Mouse (Mus musculus) embryonic facial prominence, embryonic 15.5 days (tissue): ENCODE results near the gene Ms4a15. TPM values are rescaled to one million over a fixed set of nuclear protein-coding genes. Genes with fewer than 3 reads are reported as not detected.

Source experiments
- ATAC-seq: fragments of 200-750 bp; cut with Nextera tagmentation; 2 replicates; pipeline ENCODE4 v1.8.0; 2017; ENCODE audit warnings: low read depth, moderate TSS enrichment; ENCODE audit not compliant: insufficient number of reproducible peaks, low FRiP score, low TSS enrichment
- H3K27ac ChIP-seq: fragments of 300-500 bp; sonication (generic); replicated peaks from 2 replicates; pipeline ENCODE4 v1.5.1; 2015; ENCODE audit warnings: mild to moderate bottlenecking, inconsistent platforms
- H3K27me3 ChIP-seq: fragments of 300-500 bp; sonication (generic); 2 replicates; pipeline ENCODE4 v1.6.1; 2015; ENCODE audit warnings: inconsistent platforms
- H3K36me3 ChIP-seq: fragments of 300-500 bp; sonication (generic); 2 replicates; pipeline ENCODE4 v1.6.1; 2015; ENCODE audit warnings: mild to moderate bottlenecking, inconsistent platforms
- H3K4me1 ChIP-seq: fragments of 300-500 bp; sonication (generic); 2 replicates; pipeline ENCODE4 v1.6.1; 2015; ENCODE audit warnings: inconsistent platforms
- H3K4me2 ChIP-seq: fragments of 300-500 bp; sonication (generic); replicated peaks from 2 replicates; pipeline ENCODE4 v1.6.1; 2015; ENCODE audit warnings: mild to moderate bottlenecking, inconsistent platforms
- H3K4me3 ChIP-seq: fragments of 300-500 bp; sonication (generic); replicated peaks from 2 replicates; pipeline ENCODE4 v1.5.1; 2015; ENCODE audit warnings: mild to moderate bottlenecking, inconsistent platforms
- H3K9ac ChIP-seq: fragments of 300-500 bp; sonication (generic); 2 replicates; pipeline ENCODE4 v1.6.1; 2015; ENCODE audit warnings: inconsistent platforms
- H3K9me3 ChIP-seq: fragments of 300-500 bp; sonication (generic); replicated peaks from 2 replicates; pipeline ENCODE4 v1.6.1; 2016; ENCODE audit warnings: inconsistent platforms
- WGBS: fragments of 180-500 bp; shearing (Covaris S2); methylation state at CpG from one replicate; pipeline ENCODE4 v1.1.7; 2015; 5-methylcytosine and 5-hydroxymethylcytosine counted together
- polyA plus RNA-seq: library from polyadenylated mRNA; unstranded; fragments of >200 nt; fragmentation: Nextera tagmentation; extraction: Ambion mirVana; gene quantifications from 2 replicates; pipeline ENCODE4 v1.2.1, GENCODE M21; 2015

Gene Ms4a15
- polyA plus RNA-seq, 1 experiment from 2014 or later, result not detected

GRCm38 (mm10) chr19:10959085-10959977 is 33.7 kb downstream of the Ms4a15 start:
- WGBS, result 27% methylated on average over 11 of the region's 11 CpGs
- no peaks in the 10 kb centered on the region for H3K9me3 ChIP-seq
- peak; percentile 34; the same call in 1 of the 2 replicates for ATAC-seq
- H3K9ac ChIP-seq, result no peak overlapping the region
- 0 out of 2 replicates have a peak, but pooled peaks cover 3% of the 10 kb centered on the region for H3K27me3 ChIP-seq
- no peaks in the 10 kb centered on the region for H3K36me3 ChIP-seq
- H3K27ac ChIP-seq, result no peak overlapping the region
- H3K4me2 ChIP-seq, result no peak overlapping the region
- peaks cover 10% of the 10 kb centered on the region; the same call in 1 of the 2 replicates for H3K4me1 ChIP-seq
- H3K4me3 ChIP-seq, result no peak overlapping the region

DNA sequence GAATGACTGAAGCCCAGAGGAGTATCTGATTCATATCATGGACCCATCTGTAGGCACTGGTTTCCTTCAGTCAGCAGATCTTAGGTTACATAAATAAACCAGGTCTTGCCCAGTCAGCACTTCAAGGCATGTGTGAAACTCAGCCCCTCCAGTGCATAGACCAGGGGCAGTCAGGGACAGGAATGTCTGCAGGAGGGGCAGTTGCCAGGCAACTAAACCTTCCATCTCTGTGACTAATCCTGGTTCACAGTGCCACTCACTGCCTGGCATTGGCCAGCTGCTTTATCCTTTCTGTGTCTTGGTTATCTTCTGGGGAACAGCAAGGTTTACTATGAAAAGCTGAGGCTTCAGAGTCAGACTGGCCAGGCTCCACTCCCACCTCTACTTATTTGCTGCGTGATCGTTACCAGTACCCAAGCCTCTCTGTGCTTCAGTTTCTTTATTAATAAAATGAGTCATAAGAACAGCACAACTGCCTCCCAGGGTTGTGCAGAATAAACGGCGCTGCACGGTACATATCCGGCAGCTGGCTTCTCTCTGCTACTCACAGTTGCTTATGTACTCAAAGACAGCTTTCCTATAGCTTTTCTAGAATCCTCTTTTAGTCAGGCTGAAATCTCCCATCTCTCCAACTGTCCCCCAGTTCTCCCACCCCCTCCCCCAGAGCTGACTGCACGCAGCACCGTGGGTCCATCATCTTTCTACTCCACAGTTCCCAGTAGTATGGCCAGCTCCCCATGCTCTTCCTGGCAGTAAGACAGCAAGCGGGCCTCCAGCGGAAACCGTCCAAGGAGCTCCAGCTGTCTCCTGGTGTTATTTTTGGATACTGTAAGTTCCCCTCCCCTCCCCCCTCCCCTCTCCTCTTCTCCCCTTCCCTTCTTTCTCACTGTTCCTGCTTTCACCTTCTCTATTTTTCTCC is 40.8 kb downstream of the Ms4a15 start:
- no peaks in the 10 kb centered on the region for H3K27me3 ChIP-seq
- H3K9ac ChIP-seq, result no peak overlapping the region
- no peaks in the 10 kb centered on the region for H3K9me3 ChIP-seq
- no peak overlapping the region for H3K4me2 ChIP-seq
- WGBS, result 49% methylated on average over 11 of the region's 11 CpGs
- H3K27ac ChIP-seq, result peak overlapping the region; percentile 77
- H3K4me3 ChIP-seq, result no peak overlapping the region
- no peaks in the 10 kb centered on the region for H3K36me3 ChIP-seq
- H3K4me1 ChIP-seq, result peaks cover 27% of the 10 kb centered on the region
- peak; percentile 52; the same call in 1 of the 2 replicates for ATAC-seq

DNA sequence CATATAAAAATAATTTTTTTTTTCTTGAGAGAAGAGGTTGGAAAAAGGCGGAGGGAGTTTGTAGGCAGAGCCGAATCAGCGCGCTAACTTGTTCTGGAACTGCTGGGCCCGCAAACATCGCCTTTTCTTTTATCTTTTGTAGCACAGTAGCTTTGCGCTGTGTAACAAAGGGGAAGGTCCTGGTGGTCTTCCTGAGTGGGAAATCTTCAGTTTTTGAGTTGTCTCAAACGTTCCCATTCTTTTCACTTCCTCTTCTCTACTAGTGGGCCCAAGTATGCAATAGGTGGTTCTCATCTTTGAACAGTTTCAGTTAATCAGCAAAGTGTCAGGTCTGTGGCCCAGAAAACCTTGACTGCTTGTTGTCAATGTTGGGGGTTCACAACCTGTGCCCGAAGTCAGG is 43.5 kb downstream of the Ms4a15 start:
- H3K9me3 ChIP-seq, result no peaks in the 10 kb centered on the region
- peak overlapping the region; percentile 60 for H3K4me3 ChIP-seq
- peaks cover 41% of the 10 kb centered on the region for H3K4me1 ChIP-seq
- H3K27me3 ChIP-seq, result no peaks in the 10 kb centered on the region
- H3K27ac ChIP-seq, result peak overlapping the region; percentile 77
- H3K4me2 ChIP-seq, result peak overlapping the region; percentile 51
- no peak overlapping the region for H3K9ac ChIP-seq
- H3K36me3 ChIP-seq, result peaks cover 19% of the 10 kb centered on the region
- no peak for ATAC-seq
- WGBS, result 35% methylated on average over 9 of the region's 9 CpGs

DNA sequence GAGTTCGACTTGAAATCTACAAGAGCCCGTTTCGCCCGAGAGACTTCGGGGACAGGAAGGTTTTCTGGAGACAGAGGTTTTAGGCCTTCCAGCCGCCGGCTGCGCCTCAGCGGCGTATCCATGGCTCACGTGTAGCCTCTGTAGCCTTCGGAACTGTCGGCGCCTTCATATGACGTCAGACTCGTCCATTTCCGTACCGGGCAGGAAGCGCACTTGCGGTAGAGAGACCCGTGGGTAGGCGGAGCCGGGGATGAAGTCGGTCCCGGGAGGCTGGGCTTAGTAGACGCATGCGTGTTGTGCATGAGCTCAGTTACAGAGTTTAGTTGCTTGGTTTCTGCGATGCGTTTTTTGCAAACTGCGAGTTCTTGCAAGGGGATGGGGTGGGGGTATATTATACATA is 43.9 kb downstream of the Ms4a15 start, which contains the start of gene Ccdc86:
Gene Ccdc86 (minus strand): TSS at position 155 of the 400 bp plus-strand sequence.
- H3K4me1 ChIP-seq, result peaks cover 41% of the 10 kb centered on the region
- no peaks in the 10 kb centered on the region for H3K27me3 ChIP-seq
- H3K27ac ChIP-seq, result peak within 1 kb of the TSS; percentile 77
- under 1% methylated on average over 30 of the region's 30 CpGs for WGBS
- no peaks in the 10 kb centered on the region for H3K9me3 ChIP-seq
- peaks cover 24% of the 10 kb centered on the region for H3K36me3 ChIP-seq
- peak; percentile 97 for ATAC-seq
- H3K9ac ChIP-seq, result peak within 1 kb of the TSS; percentile 90
- peak within 1 kb of the TSS; percentile 60 for H3K4me3 ChIP-seq
- peak within 1 kb of the TSS; percentile 100 for H3K4me2 ChIP-seq

DNA sequence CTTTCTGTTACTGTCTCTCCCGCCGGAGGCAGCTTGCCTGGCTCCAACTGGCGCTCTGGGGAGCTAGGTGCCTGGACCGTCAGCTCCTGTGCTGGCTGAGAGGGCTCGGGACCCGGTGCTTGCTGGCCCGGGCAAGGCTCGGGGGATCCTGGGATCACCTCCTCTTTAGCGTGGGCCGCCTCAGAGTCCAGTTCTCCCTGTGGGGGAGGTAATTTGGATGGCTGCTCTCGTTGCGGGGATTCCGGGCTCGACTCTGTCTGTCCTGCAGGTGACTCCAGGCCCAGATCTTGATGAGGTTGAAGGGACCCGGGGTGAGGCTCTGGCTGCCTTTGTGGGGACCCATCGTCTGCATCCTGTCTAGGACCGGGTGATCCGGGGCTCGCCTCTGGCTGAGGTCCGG is 44.6 kb downstream of the Ms4a15 start:
- H3K4me3 ChIP-seq, result peak overlapping the region; percentile 60
- H3K9me3 ChIP-seq, result no peaks in the 10 kb centered on the region
- no peaks in the 10 kb centered on the region for H3K27me3 ChIP-seq
- no peak overlapping the region for H3K27ac ChIP-seq
- peaks cover 41% of the 10 kb centered on the region for H3K4me1 ChIP-seq
- no peak for ATAC-seq
- peaks cover 31% of the 10 kb centered on the region for H3K36me3 ChIP-seq
- peak overlapping the region; percentile 90 for H3K9ac ChIP-seq
- under 1% methylated on average over 20 of the region's 20 CpGs for WGBS
- H3K4me2 ChIP-seq, result peak overlapping the region; percentile 100

DNA sequence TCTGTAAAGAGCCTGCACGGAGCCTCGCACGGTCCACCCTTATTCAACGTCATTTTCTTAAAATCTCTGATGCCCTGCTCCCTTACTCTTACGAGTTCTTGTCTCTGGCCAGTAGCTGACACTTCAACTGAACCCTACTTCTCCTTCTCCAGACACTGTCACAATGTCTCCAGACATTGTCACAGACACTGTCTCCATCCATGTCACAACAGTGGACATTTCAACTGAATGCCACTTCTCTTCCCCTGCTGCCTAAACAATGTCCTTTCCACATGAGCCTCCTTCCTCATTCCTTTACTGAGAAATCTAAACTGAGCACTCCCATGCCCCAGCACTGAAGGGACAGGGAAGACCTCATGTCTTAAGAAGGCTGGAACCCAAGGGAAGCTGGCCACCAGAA is 45.8 kb downstream of the Ms4a15 start:
- Histone ChIP-seq H3K4me2 (peak overlapping the region; percentile 100), H3K27ac (no peak overlapping the region), H3K4me3 (peak overlapping the region; percentile 60), H3K9me3 (no peaks in the 10 kb centered on the region), H3K36me3 (peaks cover 43% of the 10 kb centered on the region), H3K4me1 (peaks cover 36% of the 10 kb centered on the region), H3K9ac (no peak overlapping the region), H3K27me3 (no peaks in the 10 kb centered on the region)
- ATAC-seq, result no peak
- WGBS, result 84% methylated on average over 5 of the region's 5 CpGs

GRCm38 (mm10) chr19:10946506-10946905 is 46.5 kb downstream of the Ms4a15 start:
- no peaks in the 10 kb centered on the region for H3K27me3 ChIP-seq
- H3K27ac ChIP-seq, result no peak overlapping the region
- ATAC-seq, result no peak
- H3K9me3 ChIP-seq, result no peaks in the 10 kb centered on the region
- no peak overlapping the region for H3K9ac ChIP-seq
- H3K4me1 ChIP-seq, result peaks cover 29% of the 10 kb centered on the region
- H3K4me3 ChIP-seq, result no peak overlapping the region
- peaks cover 49% of the 10 kb centered on the region for H3K36me3 ChIP-seq
- 0 out of 2 replicates have a peak overlapping the region, but pooled peaks have one; percentile 19 for H3K4me2 ChIP-seq
- 72% methylated on average over 3 of the region's 3 CpGs for WGBS

DNA sequence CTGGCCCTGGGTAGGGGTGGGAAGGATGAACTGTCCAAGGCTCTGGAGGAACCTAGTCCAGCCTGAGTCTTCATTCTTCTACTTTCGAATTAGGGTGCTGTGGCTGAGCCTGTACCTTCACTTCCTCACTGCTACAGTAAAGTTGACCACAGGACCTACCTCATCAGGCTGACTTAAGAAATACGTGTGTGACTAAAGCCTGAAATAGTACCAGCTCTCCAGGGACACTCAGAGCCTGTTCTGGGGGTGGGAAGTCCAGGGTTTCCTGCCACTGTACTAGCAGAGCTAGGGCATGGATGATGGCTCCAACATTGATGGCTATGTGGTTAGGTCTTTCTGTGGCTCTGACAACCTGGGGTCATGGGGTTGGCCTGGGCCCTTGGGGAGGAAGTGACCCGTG is 49.1 kb downstream of the Ms4a15 start:
- Histone ChIP-seq H3K27ac (no peak overlapping the region), H3K4me2 (no peak overlapping the region), H3K4me1 (peaks cover 40% of the 10 kb centered on the region), H3K9me3 (no peaks in the 10 kb centered on the region), H3K27me3 (no peaks in the 10 kb centered on the region), H3K4me3 (no peak overlapping the region), H3K36me3 (peaks cover 49% of the 10 kb centered on the region), H3K9ac (no peak overlapping the region)
- WGBS, result 77% methylated on average over 3 of the region's 3 CpGs
- no peak for ATAC-seq

- Histone ChIP-seq H3K4me3 (peak overlapping the region; percentile 45), H3K27ac (no peak overlapping the region), H3K4me2 (peak overlapping the region; percentile 91), H3K9me3 (no peaks in the 10 kb centered on the region), H3K27me3 (no peaks in the 10 kb centered on the region), H3K36me3 (peaks cover 41% of the 10 kb centered on the region), H3K9ac (peak overlapping the region; percentile 33), H3K4me1 (peaks cover 14% of the 10 kb centered on the region)
- ATAC-seq, result peak; percentile 65
- 4% methylated on average over 40 of the region's 40 CpGs for WGBS
These were observed 52.1 kb downstream of the Ms4a15 start for GRCm38 (mm10) chr19:10940801-10941457.

DNA sequence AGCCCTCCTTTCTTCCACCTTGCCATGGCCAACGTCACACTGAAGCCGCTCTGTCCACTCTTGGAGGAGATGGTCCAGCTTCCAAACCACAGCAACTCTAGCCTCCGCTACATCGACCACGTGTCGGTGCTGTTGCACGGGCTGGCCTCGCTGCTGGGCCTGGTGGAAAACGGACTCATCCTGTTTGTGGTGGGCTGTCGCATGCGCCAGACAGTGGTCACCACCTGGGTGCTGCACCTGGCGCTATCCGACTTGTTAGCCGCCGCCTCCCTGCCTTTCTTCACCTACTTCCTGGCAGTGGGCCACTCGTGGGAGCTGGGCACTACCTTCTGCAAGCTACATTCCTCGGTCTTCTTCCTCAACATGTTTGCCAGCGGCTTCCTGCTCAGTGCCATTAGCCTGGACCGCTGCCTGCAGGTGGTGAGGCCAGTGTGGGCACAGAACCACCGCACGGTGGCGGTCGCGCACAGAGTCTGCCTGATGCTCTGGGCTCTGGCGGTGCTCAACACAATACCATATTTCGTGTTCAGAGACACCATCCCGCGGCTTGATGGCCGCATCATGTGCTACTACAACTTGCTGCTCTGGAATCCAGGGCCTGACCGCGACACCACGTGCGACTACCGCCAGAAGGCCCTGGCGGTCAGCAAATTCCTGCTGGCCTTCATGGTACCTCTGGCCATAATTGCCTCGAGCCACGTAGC is 52.8 kb downstream of the Ms4a15 start:
- peaks cover 13% of the 10 kb centered on the region for H3K4me1 ChIP-seq
- peak; percentile 81 for ATAC-seq
- H3K4me3 ChIP-seq, result peak overlapping the region; percentile 45
- no peaks in the 10 kb centered on the region for H3K9me3 ChIP-seq
- H3K4me2 ChIP-seq, result peak overlapping the region; percentile 91
- H3K27ac ChIP-seq, result no peak overlapping the region
- H3K27me3 ChIP-seq, result no peaks in the 10 kb centered on the region
- peaks cover 37% of the 10 kb centered on the region for H3K36me3 ChIP-seq
- 17% methylated on average over 37 of the region's 37 CpGs for WGBS
- H3K9ac ChIP-seq, result peak overlapping the region; percentile 33
